Mouse (Mus musculus): ENCODE data around the gene Nsfl1c.

- TF ChIP-seq POLR2A (IDR thresholded peaks at IDR 0.05; ENCODE audit: low read depth, low read length) (no peak), PAX5 (IDR thresholded peaks at IDR 0.05; ENCODE audit: low read length) (no peak), CHD2 (IDR thresholded peaks at IDR 0.05; ENCODE audit: low read length) (no peak), MXI1 (IDR thresholded peaks at IDR 0.05; ENCODE audit: low read depth, low read length) (no peak), ZNF384 (IDR thresholded peaks at IDR 0.05; ENCODE audit: low read depth, low read length) (no peak), CTCF (conservative IDR thresholded peaks at IDR 0.05 in 1 of 2, IDR thresholded peaks at IDR 0.05 in 1 of 2; ENCODE audit: low read depth in 2 of 2, low read length in 2 of 2) (peak in 1 of 2 experiments; percentile 15; a peak in 1 of 4 replicates), NELFE (IDR thresholded peaks at IDR 0.05; ENCODE audit: low read depth, low read length) (no peak)
Observed at GRCm38 (mm10) chr2:151513525-151514285, 19.7 kb downstream of the Nsfl1c start.

Measured in CH12.LX (cell line).